Mouse (Mus musculus) embryonic facial prominence, embryonic 14.5 days (tissue): ENCODE results near the gene Cacna1e. TPM values are rescaled to one million over a fixed set of nuclear protein-coding genes. Genes with fewer than 3 reads are reported as not detected.

Experiments
- ATAC-seq: fragments of 200-750 bp; cut with Nextera tagmentation; 2 replicates; pipeline ENCODE4 v1.8.0; 2017; ENCODE audit warnings: low read depth, moderate number of reproducible peaks, moderate TSS enrichment
- DNase-seq: peaks from one replicate; pipeline ENCODE4 v3.0.0-alpha.2; 2015; ENCODE audit warnings: low spot score
- H3K27ac ChIP-seq: fragments of 300-500 bp; sonication (generic); replicated peaks from 2 replicates; pipeline ENCODE4 v1.5.1; 2014; ENCODE audit warnings: low read depth, mild to moderate bottlenecking, low read length, moderate library complexity
- H3K27me3 ChIP-seq: fragments of 300-500 bp; sonication (generic); replicated peaks from 2 replicates; pipeline ENCODE4 v1.6.1; 2014; ENCODE audit warnings: low read length; ENCODE audit not compliant: control insufficient read depth, insufficient read depth
- H3K36me3 ChIP-seq: fragments of 300-500 bp; sonication (generic); 2 replicates; pipeline ENCODE4 v1.6.1; 2014; ENCODE audit warnings: low read length, mixed read lengths; ENCODE audit not compliant: control insufficient read depth, insufficient read depth
- H3K4me1 ChIP-seq: fragments of 300-500 bp; sonication (generic); 2 replicates; pipeline ENCODE4 v1.6.1; 2014; ENCODE audit warnings: antibody characterized with exemption, low read length; ENCODE audit not compliant: control insufficient read depth, insufficient read depth
- H3K4me2 ChIP-seq: fragments of 300-500 bp; sonication (generic); 2 replicates; pipeline ENCODE4 v1.6.1; 2014; ENCODE audit warnings: low read depth, mild to moderate bottlenecking, low read length, moderate library complexity, mixed read lengths
- H3K4me3 ChIP-seq: fragments of 300-500 bp; sonication (generic); 2 replicates; pipeline ENCODE4 v1.5.1; 2014; ENCODE audit warnings: low read depth, mild to moderate bottlenecking, low read length
- H3K9ac ChIP-seq: fragments of 300-500 bp; sonication (generic); 2 replicates; pipeline ENCODE4 v1.6.1; 2014; ENCODE audit warnings: low read depth, mild to moderate bottlenecking, low read length, moderate library complexity, mixed read lengths
- H3K9me3 ChIP-seq: fragments of 300-500 bp; sonication (generic); 2 replicates; pipeline ENCODE4 v1.6.1; 2016; ENCODE audit warnings: low read length; ENCODE audit not compliant: control insufficient read depth
- WGBS: fragments of 180-500 bp; shearing (Covaris S2); extraction: QIAGEN DNeasy Blood & Tissue Kit; methylation state at CpG from one replicate; pipeline ENCODE4 v1.1.7; 2014; 5-methylcytosine and 5-hydroxymethylcytosine counted together
- polyA plus RNA-seq: library from polyadenylated mRNA; unstranded; fragments of >200 nt; fragmentation: Nextera tagmentation; extraction: Ambion mirVana; gene quantifications from 2 replicates; pipeline ENCODE4 v1.2.1, GENCODE M21; 2014

Cacna1e gene
- polyA plus RNA-seq, 1 experiment from 2014 or later: 0.99 TPM

- no peak overlapping the region for H3K4me2 ChIP-seq
Observed at GRCm38 (mm10) chr1:154678151-154678550, 206.2 kb downstream of the Cacna1e start.

GRCm38 (mm10) chr1:154677677-154678076 lies 206.6 kb downstream of the Cacna1e start:
- ATAC-seq: no peak
- Histone ChIP-seq H3K4me2 (no peak overlapping the region), H3K27ac (no peak overlapping the region), H3K4me3 (no peak overlapping the region), H3K9ac (no peak overlapping the region), H3K27me3 (no peaks in the 10 kb centered on the region), H3K36me3 (no peaks in the 10 kb centered on the region), H3K9me3 (no peaks in the 10 kb centered on the region), H3K4me1 (no peaks in the 10 kb centered on the region)
- WGBS: 60% methylated on average over 2 of the region's 2 CpGs
- no peak for DNase-seq

More at GRCm38 (mm10) chr1:154678151-154678550, 206.2 kb downstream of the Cacna1e start:
- Histone ChIP-seq H3K9ac (no peak overlapping the region), H3K27ac (no peak overlapping the region), H3K36me3 (no peaks in the 10 kb centered on the region), H3K9me3 (no peaks in the 10 kb centered on the region), H3K4me3 (no peak overlapping the region), H3K27me3 (no peaks in the 10 kb centered on the region), H3K4me1 (no peaks in the 10 kb centered on the region)
- WGBS: 69% methylated on average over 3 of the region's 3 CpGs
- DNase-seq (no peak), ATAC-seq (no peak)

- no peak for DNase-seq
- no peak overlapping the region for H3K4me2 ChIP-seq
Observed at GRCm38 (mm10) chr1:154663721-154664120, 220.6 kb downstream of the Cacna1e start.

GRCm38 (mm10) chr1:154661977-154662376 lies 222.3 kb downstream of the Cacna1e start:
- no peaks in the 10 kb centered on the region for H3K36me3 ChIP-seq
- H3K4me3 ChIP-seq: no peak overlapping the region
- H3K9me3 ChIP-seq: no peaks in the 10 kb centered on the region
- WGBS: 71% methylated on average over 5 of the region's 5 CpGs
- ATAC-seq: no peak
- no peak overlapping the region for H3K4me2 ChIP-seq
- no peaks in the 10 kb centered on the region for H3K27me3 ChIP-seq
- H3K9ac ChIP-seq: no peak overlapping the region
- no peak for DNase-seq
- no peak overlapping the region for H3K27ac ChIP-seq
- H3K4me1 ChIP-seq: no peaks in the 10 kb centered on the region

More at GRCm38 (mm10) chr1:154663721-154664120, 220.6 kb downstream of the Cacna1e start:
- Histone ChIP-seq H3K27ac (no peak overlapping the region), H3K4me1 (no peaks in the 10 kb centered on the region), H3K4me3 (no peak overlapping the region), H3K9me3 (no peaks in the 10 kb centered on the region), H3K9ac (no peak overlapping the region), H3K27me3 (no peaks in the 10 kb centered on the region), H3K36me3 (no peaks in the 10 kb centered on the region)
- ATAC-seq: no peak

- Histone ChIP-seq H3K4me3 (no peak overlapping the region), H3K27ac (no peak overlapping the region), H3K9ac (no peak overlapping the region), H3K27me3 (no peaks in the 10 kb centered on the region), H3K36me3 (no peaks in the 10 kb centered on the region), H3K4me1 (no peaks in the 10 kb centered on the region), H3K9me3 (no peaks in the 10 kb centered on the region), H3K4me2 (no peak overlapping the region)
- peak; percentile 83 for ATAC-seq
- peak; percentile 69 for DNase-seq
- WGBS: 48% methylated on average over 7 of the region's 7 CpGs
Observed at GRCm38 (mm10) chr1:154661221-154661864, 223.0 kb downstream of the Cacna1e start.

- H3K4me2 ChIP-seq: no peak overlapping the region
- H3K36me3 ChIP-seq: no peaks in the 10 kb centered on the region
- ATAC-seq (no peak), DNase-seq (no peak)
- no peak overlapping the region for H3K27ac ChIP-seq
- 63% methylated on average over 5 of the region's 5 CpGs for WGBS
- no peaks in the 10 kb centered on the region for H3K27me3 ChIP-seq
- H3K4me1 ChIP-seq: no peaks in the 10 kb centered on the region
- H3K9me3 ChIP-seq: no peaks in the 10 kb centered on the region
- no peak overlapping the region for H3K9ac ChIP-seq
- H3K4me3 ChIP-seq: no peak overlapping the region
Observed at GRCm38 (mm10) chr1:154657366-154657765, 226.9 kb downstream of the Cacna1e start.

GRCm38 (mm10) chr1:154653951-154654350 lies 230.3 kb downstream of the Cacna1e start:
- Histone ChIP-seq H3K4me3 (no peak overlapping the region), H3K36me3 (no peaks in the 10 kb centered on the region), H3K4me1 (no peaks in the 10 kb centered on the region), H3K9me3 (no peaks in the 10 kb centered on the region), H3K9ac (no peak overlapping the region), H3K4me2 (no peak overlapping the region), H3K27me3 (no peaks in the 10 kb centered on the region), H3K27ac (no peak overlapping the region)
- WGBS: 58% methylated on average over 2 of the region's 2 CpGs
- DNase-seq: no peak
- ATAC-seq: no peak

- no peak for DNase-seq
- 87% methylated on average over 6 of the region's 6 CpGs for WGBS
- Histone ChIP-seq H3K4me2 (no peak overlapping the region), H3K27ac (no peak overlapping the region), H3K4me3 (no peak overlapping the region), H3K27me3 (no peaks in the 10 kb centered on the region), H3K4me1 (no peaks in the 10 kb centered on the region), H3K9me3 (no peaks in the 10 kb centered on the region), H3K36me3 (no peaks in the 10 kb centered on the region), H3K9ac (no peak overlapping the region)
- ATAC-seq: no peak
Observed at GRCm38 (mm10) chr1:154646156-154646950, 237.9 kb downstream of the Cacna1e start.
